Mouse (Mus musculus) liver, embryonic 14.5 days (tissue): ENCODE measurements around the gene Mmgt2. TPM values are rescaled to one million over a fixed set of nuclear protein-coding genes. Genes with fewer than 3 reads are reported as not detected.

Experiments
- ATAC-seq: fragments of 200-750 bp; cut with Nextera tagmentation; 2 replicates; pipeline ENCODE4 v1.8.0; 2017; ENCODE audit warnings: moderate number of reproducible peaks, mild to moderate bottlenecking, moderate library complexity; ENCODE audit not compliant: insufficient read depth
- DNase-seq, 3 experiments: peaks; one replicate each; pipeline ENCODE4 v3.0.0-alpha.2; 2012 to 2013; ENCODE audit warnings: low read depth in 3 of 3, low spot score in 3 of 3
- H3K27ac ChIP-seq: fragments of 300-500 bp; sonication (generic); 2 replicates; pipeline ENCODE4 v1.5.1; 2014; ENCODE audit warnings: moderate library complexity, mild to moderate bottlenecking, control low read depth, inconsistent platforms
- H3K27me3 ChIP-seq: fragments of 300-500 bp; sonication (generic); 2 replicates; pipeline ENCODE4 v1.6.1; 2014; ENCODE audit warnings: mild to moderate bottlenecking, low read length, moderate library complexity; ENCODE audit not compliant: control insufficient read depth, insufficient read depth
- H3K36me3 ChIP-seq: fragments of 300-500 bp; sonication (generic); replicated peaks from 2 replicates; pipeline ENCODE4 v1.6.1; 2014; ENCODE audit warnings: low read depth; ENCODE audit not compliant: control insufficient read depth, insufficient read depth
- H3K4me1 ChIP-seq, 2 experiments: fragments of 200-500 bp in 1 of 2; fragments of 300-500 bp in 1 of 2; sonication (generic) in 1 of 2; replicated peaks; 2 replicates each; pipeline ENCODE4 v1.6.1; 2012 to 2014; ENCODE audit warnings: antibody characterized with exemption in 1 of 2, inconsistent platforms in 1 of 2, low read length in 1 of 2; ENCODE audit not compliant: control insufficient read depth in 2 of 2, insufficient read depth in 2 of 2
- H3K4me2 ChIP-seq: fragments of 300-500 bp; sonication (generic); 2 replicates; pipeline ENCODE4 v1.6.1; 2014; ENCODE audit warnings: low read depth, mild to moderate bottlenecking, control low read depth, moderate library complexity
- H3K4me3 ChIP-seq, 2 experiments: fragments of 200-500 bp in 1 of 2; fragments of 300-500 bp in 1 of 2; sonication (generic) in 1 of 2; 2 replicates each; pipeline ENCODE4 v1.5.1; 2012 to 2014; ENCODE audit warnings: low read depth in 2 of 2, low read length in 2 of 2, mild to moderate bottlenecking in 2 of 2, control low read depth in 1 of 2, inconsistent platforms in 1 of 2, moderate library complexity in 1 of 2; ENCODE audit not compliant: insufficient read depth in 1 of 2
- H3K9ac ChIP-seq: fragments of 300-500 bp; sonication (generic); replicated peaks from 2 replicates; pipeline ENCODE4 v1.6.1; 2014; ENCODE audit warnings: mild to moderate bottlenecking, control low read depth, moderate library complexity
- H3K9me3 ChIP-seq: fragments of 300-500 bp; sonication (generic); 2 replicates; pipeline ENCODE4 v1.6.1; 2016; ENCODE audit warnings: low read length, mixed read lengths; ENCODE audit not compliant: control insufficient read depth
- CTCF ChIP-seq: IDR thresholded peaks from 2 replicates; pipeline ENCODE4 v1.5.1; 2016; ENCODE audit warnings: antibody characterized with exemption, low read depth, control low read depth
- EP300 ChIP-seq: IDR thresholded peaks from 2 replicates; pipeline ENCODE4 v1.6.1; 2016; ENCODE audit warnings: antibody characterized with exemption, low read depth
- WGBS: fragments of 180-500 bp; shearing (Covaris S2); extraction: QIAGEN DNeasy Blood & Tissue Kit; methylation state at CpG from one replicate; pipeline ENCODE4 v1.1.7; 2014; ENCODE audit not compliant: insufficient replicate concordance; 5-methylcytosine and 5-hydroxymethylcytosine counted together
- polyA plus RNA-seq, 2 experiments: library from polyadenylated mRNA; depleted of rRNA in 1 of 2; stranded (reverse) in 1 of 2; unstranded in 1 of 2; fragments of >200 nt; fragmentation: Nextera tagmentation in 1 of 2; extraction: Ambion mirVana in 1 of 2; gene quantifications; 2 replicates each; pipeline versions ENCODE4 v1.2.1 to v1.2.3; 2012 to 2014

Gene Mmgt2
- polyA plus RNA-seq, 2 experiments = 8.1 to 8.8 TPM

DNA sequence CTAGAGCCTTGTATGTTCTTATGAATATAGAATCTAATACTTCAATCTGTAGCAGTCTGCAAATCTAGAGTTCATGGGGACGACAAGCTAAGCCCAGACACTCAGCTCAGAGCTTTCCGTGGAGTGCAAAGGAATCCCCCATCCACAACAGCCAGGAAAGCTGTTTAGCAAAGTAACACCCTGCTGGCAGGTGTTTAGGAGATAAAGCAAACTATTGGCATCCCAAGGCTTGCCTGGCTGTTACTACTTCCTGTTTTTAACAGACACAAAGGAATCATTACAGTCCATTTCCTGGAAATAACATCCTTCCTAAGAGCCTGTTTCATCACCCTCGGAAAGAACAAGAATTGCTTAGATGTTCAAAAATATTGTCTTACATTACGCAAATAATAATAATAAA is 12.4 kb downstream of the Mmgt2 start:
- TF ChIP-seq CTCF (no peak), EP300 (no peak)
- DNase-seq (no peak), ATAC-seq (no peak)
- Histone ChIP-seq H3K9me3 (no peaks in the 10 kb centered on the region), H3K36me3 (no peaks in the 10 kb centered on the region), H3K4me2 (no peak overlapping the region), H3K9ac (no peak overlapping the region), H3K27ac (no peak overlapping the region), H3K4me3 (no peak overlapping the region), H3K4me1 (no peaks in the 10 kb centered on the region), H3K27me3 (no peaks in the 10 kb centered on the region)
- WGBS = 40% methylated on average over 4 of the region's 4 CpGs

GRCm38 (mm10) chr11:62664250-62664649 is 15.8 kb downstream of the Mmgt2 start:
- no peak overlapping the region for H3K9ac ChIP-seq
- H3K9me3 ChIP-seq = no peaks in the 10 kb centered on the region
- no peaks in the 10 kb centered on the region for H3K27me3 ChIP-seq
- TF ChIP-seq EP300 (no peak), CTCF (no peak)
- ATAC-seq = no peak
- H3K4me2 ChIP-seq = no peak overlapping the region
- H3K27ac ChIP-seq = no peak overlapping the region
- no peaks in the 10 kb centered on the region for H3K4me1 ChIP-seq
- WGBS = 45% methylated on average over 6 of the region's 6 CpGs
- no peak overlapping the region for H3K4me3 ChIP-seq
- no peaks in the 10 kb centered on the region for H3K36me3 ChIP-seq
- DNase-seq = no peak

DNA sequence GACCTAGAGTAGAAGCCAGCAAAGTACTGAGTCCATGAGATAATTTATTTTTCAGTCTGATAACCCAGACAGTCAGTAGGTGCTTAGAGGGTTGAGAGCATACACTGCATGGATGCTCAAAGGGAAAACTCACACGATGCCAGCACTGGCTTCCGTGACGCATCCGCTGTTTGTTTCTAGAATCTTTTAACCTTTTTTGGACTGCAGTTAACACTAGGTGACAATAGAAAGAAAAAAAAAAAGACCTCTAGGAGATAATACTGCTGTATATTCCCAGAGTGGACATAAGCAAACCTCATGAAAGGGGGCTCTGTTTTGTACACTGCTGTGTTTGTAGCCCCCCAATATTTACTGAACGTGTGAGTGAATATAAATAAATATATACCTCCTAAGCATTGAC is 20.5 kb downstream of the Mmgt2 start:
- Histone ChIP-seq H3K4me2 (no peak overlapping the region), H3K4me3 (no peak overlapping the region), H3K9ac (no peak overlapping the region), H3K4me1 (no peaks in the 10 kb centered on the region), H3K36me3 (no peaks in the 10 kb centered on the region), H3K9me3 (no peaks in the 10 kb centered on the region), H3K27ac (no peak overlapping the region), H3K27me3 (no peaks in the 10 kb centered on the region)
- TF ChIP-seq CTCF (no peak), EP300 (no peak)
- ATAC-seq = no peak
- 82% methylated on average over 5 of the region's 5 CpGs for WGBS
- DNase-seq = no peak

- Histone ChIP-seq H3K4me1 (no peaks in the 10 kb centered on the region), H3K9ac (no peak overlapping the region), H3K36me3 (no peaks in the 10 kb centered on the region), H3K27me3 (no peaks in the 10 kb centered on the region), H3K27ac (no peak overlapping the region), H3K4me3 (no peak overlapping the region), H3K9me3 (no peaks in the 10 kb centered on the region), H3K4me2 (no peak overlapping the region)
- WGBS = 37% methylated on average over 12 of the region's 12 CpGs
- ATAC-seq (no peak), DNase-seq (no peak)
- TF ChIP-seq CTCF (no peak), EP300 (no peak)
Observed at GRCm38 (mm10) chr11:62669471-62669870, 21.0 kb downstream of the Mmgt2 start.

DNA sequence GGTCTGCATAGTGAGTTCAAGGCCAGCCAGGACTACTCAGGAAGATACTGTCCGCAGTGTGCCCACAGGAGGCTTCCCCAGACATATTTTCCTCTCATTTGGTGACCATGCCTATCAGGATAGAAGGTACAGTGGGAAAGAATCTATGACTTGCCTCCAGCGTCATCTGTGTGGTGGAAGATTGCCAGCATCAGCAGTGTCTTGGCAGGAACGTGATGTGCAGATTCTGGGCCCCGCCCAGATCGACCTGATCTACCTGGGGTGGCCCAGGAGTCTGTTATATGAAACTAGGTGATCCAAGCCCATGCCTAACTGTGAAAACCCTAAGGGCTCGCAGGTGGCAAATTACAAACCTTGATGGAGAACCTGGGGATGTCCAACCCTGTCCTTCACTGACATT is 21.5 kb downstream of the Mmgt2 start:
- no peak overlapping the region for H3K4me3 ChIP-seq
- 57% methylated on average over 6 of the region's 6 CpGs for WGBS
- no peak for DNase-seq

More for the DNA sequence above, 21.5 kb downstream of the Mmgt2 start:
- Histone ChIP-seq H3K9ac (no peak overlapping the region), H3K36me3 (no peaks in the 10 kb centered on the region), H3K9me3 (no peaks in the 10 kb centered on the region), H3K27me3 (no peaks in the 10 kb centered on the region), H3K4me2 (no peak overlapping the region), H3K4me1 (no peaks in the 10 kb centered on the region), H3K27ac (no peak overlapping the region)
- no peak for TF ChIP-seq CTCF
- no peak for TF ChIP-seq EP300
- ATAC-seq = no peak
